Mouse (Mus musculus): ENCODE results near the gene Ddx59. TPM values are rescaled to one million over a fixed set of nuclear protein-coding genes. Genes with fewer than 3 reads are reported as not detected.
A peak's percentile ranks its signal among the peaks of the same experiment; 100 is the strongest.

Gene Ddx59
- total RNA-seq, 2 experiments from 2014 or later, result 8.9 to 11.7 TPM

DNA sequence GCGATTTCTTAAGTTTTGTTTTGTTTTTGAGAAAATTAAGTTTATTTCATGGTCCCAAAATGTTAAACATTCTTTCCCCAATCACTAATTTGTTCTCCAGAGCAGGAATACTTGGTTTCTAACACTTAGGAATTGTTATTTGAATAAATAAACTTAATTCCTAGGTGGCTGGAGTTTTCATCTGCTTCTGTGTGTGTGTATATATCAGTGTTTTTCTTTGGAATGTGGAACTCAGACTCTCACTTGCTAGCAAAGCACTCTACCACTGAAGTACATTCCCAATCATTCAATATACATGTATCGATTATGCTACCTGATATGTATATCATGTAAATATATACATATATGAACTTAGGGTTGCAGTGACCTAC is 670 bp downstream of the Ddx59 start:
- Histone ChIP-seq H3K27ac (peak overlapping the region; percentile 97), H3K4me3 (peak overlapping the region; percentile 91)
- intact Hi-C loops (cut with DNase I), result loop anchor here (1.0 to 5.0 kb wide), 2 partner anchors 69 to 128 kb away; partner anchors contain the start of gene Camsap2
- no peak for DNase-seq (ENCODE audit: extremely low spot score in 1 of 2, low spot score in 2 of 2)
- no peak for TF ChIP-seq CTCF (IDR thresholded peaks at IDR 0.05)

DNA sequence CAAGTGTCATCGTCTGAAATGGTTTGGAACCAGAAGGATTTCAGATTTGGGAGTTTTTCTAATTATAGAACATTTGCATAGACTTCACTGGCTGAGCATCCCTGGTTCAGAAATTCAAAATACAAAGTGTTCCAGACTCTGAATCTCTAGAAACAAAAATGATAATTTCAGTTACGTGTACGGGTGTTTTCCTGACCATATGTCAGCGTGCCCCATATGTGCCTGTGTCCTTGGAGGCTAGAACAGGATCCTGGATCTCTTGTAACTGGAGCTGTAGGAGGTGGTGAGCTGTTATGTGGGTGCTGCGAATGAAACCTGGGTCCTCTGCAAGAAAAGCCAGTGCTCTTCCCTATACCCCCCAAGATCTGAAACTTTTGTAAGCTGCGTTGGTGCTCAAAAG is 3.3 kb downstream of the Ddx59 start:
- TF ChIP-seq CTCF (IDR thresholded peaks at IDR 0.05), result no peak
- intact Hi-C loops (cut with DNase I), result loop anchor here (5.0 kb wide), 1 partner anchor 131 kb away; no protein-coding TSS in a partner anchor
- peak overlapping the region; percentile 38; the same call in 1 of the 2 replicates for H3K27ac ChIP-seq
- no peak overlapping the region for H3K4me3 ChIP-seq
- no peak for DNase-seq (ENCODE audit: extremely low spot score in 1 of 2, low spot score in 2 of 2)

DNA sequence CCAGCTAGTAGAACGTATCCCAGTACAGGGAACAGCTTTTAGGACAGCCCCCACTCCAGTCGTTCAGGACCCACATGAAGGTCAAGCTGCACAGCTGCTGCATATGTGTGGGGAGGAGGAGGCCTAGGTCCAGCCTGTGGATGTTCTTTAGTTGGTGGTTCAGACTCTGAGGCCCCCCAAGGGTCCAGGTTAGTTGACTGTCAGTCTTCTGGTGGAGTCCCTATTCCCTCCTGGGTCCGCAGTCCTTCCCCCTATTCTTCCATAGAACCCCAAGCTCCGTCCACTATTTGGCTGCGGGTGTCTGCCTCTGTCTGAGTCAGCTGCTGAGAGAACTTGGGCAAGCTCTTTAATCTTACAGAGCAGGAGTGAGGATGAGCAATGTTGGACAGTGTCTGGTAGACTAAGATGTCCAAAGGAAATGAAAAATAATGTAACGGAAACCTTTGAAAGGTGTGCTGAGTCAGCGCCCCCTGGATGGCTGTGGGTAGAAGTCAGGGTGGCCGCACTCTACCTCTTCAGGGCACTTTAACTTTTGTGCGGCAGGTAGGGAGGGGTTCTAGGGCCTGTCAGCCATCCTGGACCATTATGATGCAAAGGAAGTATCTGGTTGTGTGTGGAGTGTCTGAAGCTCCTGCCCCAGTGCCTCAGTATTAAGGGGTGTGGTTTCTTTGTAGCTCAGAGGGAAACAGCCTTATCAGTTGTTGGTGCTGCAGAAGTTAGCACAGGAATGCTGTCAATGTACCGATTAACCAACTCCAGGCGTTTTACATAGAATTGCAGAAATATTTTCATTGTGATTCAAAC is 12.3 kb downstream of the Ddx59 start:
- no peak for DNase-seq (ENCODE audit: extremely low spot score in 1 of 2, low spot score in 2 of 2)
- no peak for TF ChIP-seq CTCF (IDR thresholded peaks at IDR 0.05)
- intact Hi-C loops (cut with DNase I), result no loop called here
- Histone ChIP-seq H3K4me3 (no peak overlapping the region), H3K27ac (no peak overlapping the region)

DNA sequence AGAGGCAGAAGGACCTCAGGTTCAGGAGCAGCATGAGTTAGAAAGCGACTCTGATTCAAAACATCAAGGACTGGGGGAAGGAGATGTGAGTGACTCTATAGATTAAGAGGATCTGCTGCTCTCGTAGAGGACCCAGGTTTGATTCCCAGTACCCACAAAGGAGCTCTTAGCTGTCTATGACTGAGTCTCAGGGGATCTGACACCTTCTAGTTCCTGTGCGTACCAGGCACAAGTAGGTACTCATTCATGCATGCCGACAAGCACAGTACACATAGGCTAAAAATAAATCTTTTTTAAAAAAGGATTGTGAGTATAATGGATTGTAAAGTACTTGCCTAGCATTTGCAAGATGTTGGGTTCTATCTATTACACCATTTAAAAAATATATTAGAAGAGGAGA is 13.9 kb downstream of the Ddx59 start:
- Histone ChIP-seq H3K4me3 (no peak overlapping the region), H3K27ac (no peak overlapping the region)
- intact Hi-C loops (cut with DNase I), result no loop called here
- no peak for DNase-seq (ENCODE audit: extremely low spot score in 1 of 2, low spot score in 2 of 2)
- no peak for TF ChIP-seq CTCF (IDR thresholded peaks at IDR 0.05)

DNA sequence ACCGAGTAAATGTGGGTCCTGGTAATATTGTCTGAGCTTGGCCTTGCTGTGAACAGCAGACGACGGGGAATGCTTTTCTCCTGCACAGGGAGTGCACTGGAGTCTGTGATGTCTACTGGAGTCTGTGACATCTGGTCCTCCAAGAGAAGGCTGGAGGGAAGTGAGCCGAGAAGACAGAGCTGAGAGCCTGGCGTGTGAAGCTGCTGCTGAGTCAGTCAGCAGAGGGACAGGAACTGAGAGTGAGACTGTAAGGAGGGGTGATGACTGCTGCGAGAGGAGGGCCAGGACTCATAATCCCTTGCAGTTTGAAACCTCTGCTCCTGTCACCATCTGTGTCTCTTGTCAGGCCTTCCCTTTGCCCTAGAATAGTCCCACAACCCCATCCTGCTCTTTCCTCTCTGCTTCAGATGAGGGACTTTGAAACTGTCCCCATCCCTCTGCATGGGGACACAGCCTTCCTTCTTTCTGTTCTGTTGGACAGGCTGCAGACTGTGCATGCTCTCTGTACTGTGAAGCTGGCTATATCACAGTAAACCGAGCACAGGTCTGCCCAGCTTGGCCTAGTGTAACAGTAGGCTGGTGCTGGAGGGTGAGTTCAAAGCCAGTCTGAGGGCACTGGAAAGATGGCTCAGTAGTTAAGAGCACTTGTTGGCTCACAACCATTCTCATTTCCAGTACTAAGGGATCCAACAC is 15.2 kb downstream of the Ddx59 start:
- intact Hi-C loops (cut with DNase I), result no loop called here
- no peak for DNase-seq (ENCODE audit: extremely low spot score in 1 of 2, low spot score in 2 of 2)
- TF ChIP-seq CTCF (IDR thresholded peaks at IDR 0.05), result no peak
- Histone ChIP-seq H3K27ac (no peak overlapping the region), H3K4me3 (no peak overlapping the region)

DNA sequence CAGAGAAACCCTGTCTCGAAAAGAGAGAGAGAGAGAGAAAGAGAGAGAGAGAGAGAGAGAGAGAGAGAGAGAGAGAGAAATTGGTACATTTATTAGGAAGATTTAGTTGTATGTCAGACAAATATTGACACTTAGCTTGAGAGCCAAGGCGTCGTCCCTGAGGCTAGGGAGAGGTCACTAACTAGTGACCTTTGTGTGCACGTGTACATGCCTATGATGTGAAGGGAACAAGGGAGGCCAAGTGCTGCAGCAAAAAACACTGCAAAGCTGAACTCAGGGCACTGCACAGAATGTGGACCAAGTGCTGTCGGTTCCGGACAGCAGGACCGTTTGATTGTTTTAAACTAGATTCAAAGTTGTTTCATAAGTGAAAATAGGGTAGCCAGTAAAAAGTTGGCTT is 25.7 kb downstream of the Ddx59 start:
- intact Hi-C loops (cut with DNase I), result no loop called here
- TF ChIP-seq CTCF (IDR thresholded peaks at IDR 0.05), result no peak
- H3K27ac ChIP-seq, result no peak overlapping the region

DNA sequence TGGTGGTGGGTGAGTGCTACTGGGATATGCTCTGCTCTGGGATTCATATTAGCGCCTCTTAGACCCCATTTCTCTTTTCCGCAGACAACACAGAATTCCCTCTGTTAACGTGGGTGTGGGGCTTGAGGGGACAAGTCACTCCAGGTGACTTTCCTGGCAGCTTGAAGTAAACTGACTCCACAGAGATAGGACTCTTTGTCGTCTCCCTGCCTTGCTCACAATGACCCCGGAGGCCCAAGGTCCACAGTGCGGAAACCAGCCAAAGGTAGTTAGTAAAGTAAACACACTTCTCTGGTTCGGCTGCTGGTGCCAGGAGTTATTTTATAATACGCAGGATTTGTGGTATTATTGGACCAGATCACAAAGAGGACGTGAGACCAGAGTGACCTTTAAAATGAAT is 27.7 kb downstream of the Ddx59 start:
- no peak overlapping the region for H3K27ac ChIP-seq
- intact Hi-C loops (cut with DNase I), result no loop called here
- no peak for DNase-seq (ENCODE audit: extremely low spot score in 1 of 2, low spot score in 2 of 2)
- TF ChIP-seq CTCF (IDR thresholded peaks at IDR 0.05), result no peak
- no peak overlapping the region for H3K4me3 ChIP-seq

More for the DNA sequence above, 25.7 kb downstream of the Ddx59 start:
- no peak overlapping the region for H3K4me3 ChIP-seq
- DNase-seq (ENCODE audit: extremely low spot score in 1 of 2, low spot score in 2 of 2), result no peak

DNA sequence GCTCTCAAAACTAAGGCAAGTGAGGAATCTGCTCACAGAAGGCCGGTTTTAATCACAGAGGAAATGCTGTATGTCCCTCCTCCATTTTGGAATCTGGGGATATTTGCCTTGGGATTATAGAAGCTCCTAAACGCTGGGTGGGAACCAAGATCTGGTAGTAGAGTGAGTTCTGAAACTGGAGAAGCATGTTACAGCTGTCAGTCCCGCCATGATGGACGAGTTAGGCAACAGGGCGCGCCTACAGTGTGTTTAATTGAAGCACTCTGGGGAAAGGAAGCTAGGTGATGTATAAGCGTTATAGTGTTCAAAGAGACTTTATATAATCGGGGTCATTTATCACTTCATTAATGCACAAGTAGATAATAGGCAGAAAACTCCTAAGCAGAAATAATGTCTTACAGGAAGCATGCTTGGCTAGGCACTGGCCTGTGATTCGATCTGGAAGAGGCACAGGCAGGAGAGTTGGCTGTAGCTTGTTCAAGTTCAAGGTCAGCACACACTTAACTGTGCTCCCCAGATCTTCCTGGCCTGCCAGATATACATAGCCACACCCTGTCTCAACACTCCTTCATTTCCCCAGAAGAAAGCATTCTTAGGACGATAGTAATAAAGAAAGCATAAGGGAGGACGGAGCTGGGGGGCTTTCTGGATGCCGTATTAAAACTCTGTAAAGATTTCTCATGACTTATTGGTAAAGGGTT is 29.6 kb downstream of the Ddx59 start:
- no peak for DNase-seq (ENCODE audit: extremely low spot score in 1 of 2, low spot score in 2 of 2)
- TF ChIP-seq CTCF (IDR thresholded peaks at IDR 0.05), result no peak
- intact Hi-C loops (cut with DNase I), result no loop called here
- no peak overlapping the region for H3K4me3 ChIP-seq
- H3K27ac ChIP-seq, result no peak overlapping the region

DNA sequence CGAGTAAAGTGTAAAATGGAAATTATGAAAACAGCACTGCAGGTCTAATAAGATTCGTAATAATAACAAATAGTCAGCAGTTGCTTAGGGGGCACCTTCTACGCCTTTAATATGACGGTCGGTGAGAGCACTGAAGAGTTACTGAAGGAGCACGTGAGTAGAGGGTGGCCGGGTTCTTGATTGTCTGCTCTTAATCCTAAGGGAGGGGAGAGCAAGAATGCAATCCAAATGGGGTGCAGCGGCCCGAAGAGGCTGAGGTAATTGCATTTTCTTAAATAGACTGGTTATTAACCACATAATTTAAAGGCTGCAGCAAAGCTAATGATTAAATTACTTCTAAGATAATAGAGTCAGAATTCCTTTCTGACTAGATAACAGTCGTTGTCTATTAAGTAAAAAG is 31.9 kb downstream of the Ddx59 start:
- H3K27ac ChIP-seq, result no peak overlapping the region
- H3K4me3 ChIP-seq, result no peak overlapping the region
- TF ChIP-seq CTCF (IDR thresholded peaks at IDR 0.05), result no peak
- no peak for DNase-seq (ENCODE audit: extremely low spot score in 1 of 2, low spot score in 2 of 2)
- intact Hi-C loops (cut with DNase I), result no loop called here

DNA sequence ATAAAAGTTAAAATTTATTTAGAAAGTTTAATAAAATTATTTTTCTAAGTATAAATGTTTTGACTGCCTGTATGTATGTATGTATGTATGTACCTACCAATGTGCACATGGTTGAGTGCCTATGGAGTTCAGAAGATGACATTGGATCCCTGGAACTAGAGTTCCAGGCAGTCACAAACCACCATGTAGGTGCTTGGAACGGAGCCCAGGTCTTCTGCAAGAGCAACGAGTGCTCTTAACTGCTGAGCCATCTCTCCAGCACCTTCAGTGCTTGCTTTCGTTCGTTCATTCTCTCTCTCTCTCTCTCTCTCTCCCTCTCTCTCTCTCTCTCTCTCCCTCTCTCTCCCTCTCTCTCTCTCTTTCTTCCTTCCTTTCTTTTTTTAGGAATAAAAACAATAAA is 32.3 kb downstream of the Ddx59 start:
- no peak for TF ChIP-seq CTCF (IDR thresholded peaks at IDR 0.05)
- DNase-seq (ENCODE audit: extremely low spot score in 1 of 2, low spot score in 2 of 2), result no peak
- intact Hi-C loops (cut with DNase I), result no loop called here
- no peak overlapping the region for H3K4me3 ChIP-seq
- H3K27ac ChIP-seq, result no peak overlapping the region

DNA sequence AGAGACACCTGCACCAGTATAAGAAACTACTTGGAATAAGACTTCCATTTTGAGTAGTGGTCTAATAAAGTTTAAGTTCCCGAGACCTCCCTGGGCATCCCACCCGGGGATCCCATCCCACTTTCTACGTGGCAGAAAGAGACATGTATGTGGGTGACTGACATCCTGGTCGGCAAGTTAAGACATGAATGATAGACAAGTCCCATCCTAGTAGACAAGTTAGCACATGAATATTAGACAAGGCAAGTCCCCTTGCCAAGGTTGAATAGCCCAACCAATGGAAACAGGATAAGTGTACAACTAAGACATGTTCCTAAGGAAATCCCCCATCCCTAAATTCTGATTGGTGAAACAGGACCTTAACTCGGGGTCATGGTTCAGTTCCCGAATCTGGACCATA is 34.5 kb downstream of the Ddx59 start:
- no peak for TF ChIP-seq CTCF (IDR thresholded peaks at IDR 0.05)
- Histone ChIP-seq H3K4me3 (no peak overlapping the region), H3K27ac (no peak overlapping the region)
- DNase-seq (ENCODE audit: extremely low spot score in 1 of 2, low spot score in 2 of 2), result no peak
- intact Hi-C loops (cut with DNase I), result no loop called here

DNA sequence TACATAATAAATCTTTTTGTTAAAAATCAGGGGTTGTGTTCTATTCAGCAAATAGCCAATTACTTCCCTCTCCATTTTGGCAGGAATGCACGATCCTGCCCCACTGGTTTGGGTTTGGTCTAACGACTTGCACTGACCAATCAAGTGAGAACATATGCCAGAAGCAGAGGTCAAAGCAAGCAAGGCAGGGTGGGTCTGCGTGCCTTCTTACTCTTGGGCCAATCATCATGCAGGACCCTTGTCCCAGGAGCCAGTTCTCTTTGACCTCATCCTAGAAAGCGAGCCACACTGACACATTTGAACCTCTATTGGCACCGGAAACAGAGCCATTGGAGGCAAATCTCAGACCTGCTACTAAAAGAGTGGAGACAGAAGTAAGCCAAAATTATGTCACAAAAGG is 35.1 kb downstream of the Ddx59 start:
- Histone ChIP-seq H3K27ac (no peak overlapping the region), H3K4me3 (no peak overlapping the region)
- intact Hi-C loops (cut with DNase I), result no loop called here
- DNase-seq (ENCODE audit: extremely low spot score in 1 of 2, low spot score in 2 of 2), result no peak
- no peak for TF ChIP-seq CTCF (IDR thresholded peaks at IDR 0.05)
